Mouse (Mus musculus) left cerebral cortex, adult 18-20 months (tissue): Measurements from ENCODE around the gene Unc80. TPM values are rescaled to one million over a fixed set of nuclear protein-coding genes. Genes with fewer than 3 reads are reported as not detected.
"Not testable (repeated sequence)": the region's sequence is repeated elsewhere in the genome, so short reads cannot be mapped to it uniquely, and the experiment has no call there.

Experiments
- DNase-seq, 2 experiments: peaks; one replicate each; pipeline ENCODE4 v3.0.0; 2021 to 2022; ENCODE audit warnings: low spot score in 2 of 2, mixed read lengths in 1 of 2
- total RNA-seq, 2 experiments: library from RNA; stranded (reverse); gene quantifications; 2 replicates each; pipeline ENCODE4 v1.2.3; 2021

The Unc80 gene
- total RNA-seq, 2 experiments from 2014 or later = 225 to 234 TPM

GRCm38 (mm10) chr1:66608304-66608703, 140.1 kb downstream of the Unc80 start:
- no peak for DNase-seq

GRCm38 (mm10) chr1:66617188-66617587, 149.0 kb downstream of the Unc80 start:
- no peak for DNase-seq

GRCm38 (mm10) chr1:66638177-66638576, 170.0 kb downstream of the Unc80 start:
- DNase-seq = no peak

- DNase-seq = no peak
Measured at GRCm38 (mm10) chr1:66646894-66647293, 178.7 kb downstream of the Unc80 start.

GRCm38 (mm10) chr1:66649568-66649967, 181.4 kb downstream of the Unc80 start:
- peak; percentile 53 to 54 for DNase-seq

- no peak for DNase-seq
Measured at GRCm38 (mm10) chr1:66650006-66650405, 181.8 kb downstream of the Unc80 start.

- DNase-seq = no peak
Measured at GRCm38 (mm10) chr1:66655119-66655746, 187.1 kb downstream of the Unc80 start.

- no peak for DNase-seq
Measured at GRCm38 (mm10) chr1:66655747-66656119, 187.6 kb downstream of the Unc80 start.

GRCm38 (mm10) chr1:66671475-66671874, 203.3 kb downstream of the Unc80 start:
- no peak for DNase-seq

GRCm38 (mm10) chr1:66672812-66673211, 204.6 kb downstream of the Unc80 start:
- DNase-seq = no peak

GRCm38 (mm10) chr1:66677928-66678327, 209.8 kb downstream of the Unc80 start:
- DNase-seq = no peak

GRCm38 (mm10) chr1:66678662-66679061, 210.5 kb downstream of the Unc80 start:
- DNase-seq = no peak

- no peak for DNase-seq
Measured at GRCm38 (mm10) chr1:66682974-66683373, 214.8 kb downstream of the Unc80 start.

- DNase-seq = no peak
Measured at GRCm38 (mm10) chr1:66691772-66692171, 223.6 kb downstream of the Unc80 start.

GRCm38 (mm10) chr1:66692308-66692707, 224.1 kb downstream of the Unc80 start:
- no peak for DNase-seq

GRCm38 (mm10) chr1:66692780-66693392, 224.7 kb downstream of the Unc80 start:
- DNase-seq = no peak

GRCm38 (mm10) chr1:66694266-66694665, 226.1 kb downstream of the Unc80 start:
- DNase-seq = no peak

- DNase-seq = no peak
Measured at GRCm38 (mm10) chr1:66695296-66695695, 227.1 kb downstream of the Unc80 start.

- DNase-seq = not testable (repeated sequence)
Measured at GRCm38 (mm10) chr1:66699630-66700029, 231.5 kb downstream of the Unc80 start.

GRCm38 (mm10) chr1:66700149-66700692, 232.1 kb downstream of the Unc80 start:
- DNase-seq = no peak

GRCm38 (mm10) chr1:66700693-66701575, 232.8 kb downstream of the Unc80 start, which contains the start of gene Rpe:
TSS of gene Rpe (plus strand) at chr1:66700831.
- DNase-seq = peak; percentile 89 to 94

GRCm38 (mm10) chr1:66701576-66701940, 233.4 kb downstream of the Unc80 start:
- DNase-seq = no peak
